Mouse (Mus musculus) gastrocnemius, postnatal 10 days (tissue): Measurements from ENCODE around the gene Slc39a13. TPM values are rescaled to one million over a fixed set of nuclear protein-coding genes. Genes with fewer than 3 reads are reported as not detected.
"Not testable (repeated sequence)": the region's sequence is repeated elsewhere in the genome, so short reads cannot be mapped to it uniquely, and the experiment has no call there.

Experiments
- DNase-seq: peaks from one replicate; pipeline ENCODE4 v3.0.0; 2021; ENCODE audit warnings: mixed read lengths
- total RNA-seq, 2 experiments: library from RNA; stranded (reverse); gene quantifications; 2 replicates each; pipeline ENCODE4 v1.2.3; 2021

The Slc39a13 gene
- total RNA-seq, 2 experiments from 2014 or later: 27.8 to 40.8 TPM

DNA sequence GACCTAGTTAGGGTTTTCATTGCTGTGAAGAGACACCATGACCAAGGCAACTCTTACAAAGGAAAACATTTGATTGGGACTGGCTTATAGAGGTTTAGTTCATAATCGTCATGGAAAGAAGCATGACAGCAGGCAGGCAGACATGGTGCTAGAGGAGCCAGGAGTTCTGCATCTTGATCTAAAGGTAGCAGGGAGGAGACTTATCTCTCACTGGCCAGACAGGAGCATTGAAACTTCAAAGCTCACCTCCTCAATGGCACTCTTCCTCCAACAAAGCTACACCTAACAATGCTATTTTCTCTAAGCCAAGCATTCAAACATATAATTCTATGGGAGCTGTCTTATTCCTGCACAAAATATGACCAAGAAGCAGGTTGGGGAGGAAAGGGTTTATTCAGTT is 43.7 kb downstream of the Slc39a13 start:
- no peak for DNase-seq

DNA sequence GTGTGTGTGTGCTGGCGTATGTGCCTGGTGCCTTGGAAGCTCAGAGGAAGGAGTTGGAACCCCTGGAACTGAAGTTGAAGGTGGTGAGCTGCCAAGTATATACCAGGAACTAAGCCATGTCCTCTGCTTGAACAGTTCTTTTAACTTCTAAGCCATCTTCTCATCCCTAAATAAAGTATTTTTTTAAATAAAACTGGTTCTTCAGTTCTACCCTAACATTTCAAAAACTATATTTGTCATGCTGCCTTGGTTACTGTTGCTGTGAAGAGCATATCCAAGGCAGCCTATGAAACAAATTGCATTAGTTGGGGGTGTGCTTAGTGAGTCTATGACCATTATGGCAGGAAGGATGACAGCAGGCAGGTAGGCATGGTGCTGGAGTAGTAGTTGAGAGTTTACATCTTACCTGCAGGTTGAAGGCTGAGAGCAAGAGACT is 45.1 kb downstream of the Slc39a13 start:
- no peak for DNase-seq

DNA sequence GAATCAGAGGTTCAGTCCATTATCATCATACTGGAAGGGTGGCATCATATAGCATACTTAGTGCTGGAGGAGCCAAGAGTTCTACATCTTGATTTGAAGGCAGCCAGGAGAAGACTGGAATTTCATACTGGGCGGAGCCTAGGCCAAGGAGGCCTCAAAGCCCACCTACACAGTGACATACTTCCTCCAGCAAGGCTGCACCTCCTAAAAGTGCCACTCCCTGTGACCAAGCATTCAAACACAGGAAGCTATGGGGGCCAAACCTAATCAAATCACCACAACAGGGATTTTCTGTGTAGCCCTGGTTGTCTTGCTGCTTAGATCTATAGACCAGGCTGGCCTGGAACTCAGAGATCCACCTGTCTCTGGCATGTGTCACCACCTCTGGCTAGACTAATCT is 46.3 kb downstream of the Slc39a13 start:
- DNase-seq: no peak

DNA sequence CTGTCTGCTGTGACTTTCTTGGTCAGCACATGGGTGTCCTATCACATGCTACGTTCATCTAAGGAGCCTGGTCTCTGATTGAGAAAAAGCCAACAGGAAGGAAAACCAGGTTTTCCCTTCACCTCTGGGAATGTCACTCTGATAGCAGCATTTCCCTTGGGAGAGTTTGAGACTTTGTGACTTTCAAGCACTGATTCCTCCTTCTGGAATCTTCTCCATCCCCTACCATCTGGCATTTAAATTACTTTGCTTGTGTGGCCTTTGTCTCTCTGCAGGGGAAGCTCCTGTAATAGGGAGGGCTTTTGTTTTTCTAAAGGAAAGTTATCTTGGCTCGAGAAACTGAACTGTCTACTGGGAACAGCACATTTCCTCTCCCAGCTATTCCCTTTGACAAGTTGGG is 47.1 kb downstream of the Slc39a13 start:
- DNase-seq: no peak

DNA sequence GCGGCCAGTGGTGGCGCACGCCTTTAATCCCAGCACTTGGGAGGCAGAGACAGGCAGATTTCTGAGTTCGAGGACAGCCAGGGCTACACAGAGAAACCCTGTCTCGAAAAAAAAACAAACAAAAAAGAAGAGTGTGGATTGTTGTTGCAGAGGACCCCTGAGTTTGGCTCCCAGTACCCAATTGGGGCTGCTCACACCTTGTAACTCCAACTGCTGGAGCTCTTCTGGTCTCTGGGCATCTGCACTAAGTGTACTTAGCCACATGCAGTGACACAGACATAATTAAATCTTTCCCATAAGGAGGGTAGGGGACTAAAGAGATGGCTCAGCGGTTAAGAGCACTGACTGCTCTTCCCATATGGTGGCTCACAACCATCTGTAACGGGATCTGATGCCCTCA is 48.0 kb downstream of the Slc39a13 start:
- not testable (repeated sequence) for DNase-seq

DNA sequence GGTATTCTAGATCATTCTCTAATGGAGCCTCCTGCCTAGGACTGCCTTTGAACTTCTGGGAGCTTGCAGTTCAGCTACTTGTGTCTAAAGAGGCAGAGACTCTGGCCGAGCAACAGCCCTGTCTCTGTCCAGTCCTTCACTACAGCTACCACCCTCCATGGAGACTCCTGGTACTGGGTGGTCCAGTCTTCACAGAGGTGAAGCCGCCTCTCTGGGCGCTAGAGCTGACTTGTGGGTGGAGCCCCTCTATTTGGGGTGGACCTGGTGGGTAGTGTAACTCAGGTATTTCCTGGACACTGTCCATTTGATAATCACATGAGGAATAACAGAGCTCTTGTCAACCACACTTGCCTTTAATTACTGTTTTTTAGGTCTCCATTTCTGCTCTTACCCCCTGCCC is 50.3 kb downstream of the Slc39a13 start:
- DNase-seq: no peak

DNA sequence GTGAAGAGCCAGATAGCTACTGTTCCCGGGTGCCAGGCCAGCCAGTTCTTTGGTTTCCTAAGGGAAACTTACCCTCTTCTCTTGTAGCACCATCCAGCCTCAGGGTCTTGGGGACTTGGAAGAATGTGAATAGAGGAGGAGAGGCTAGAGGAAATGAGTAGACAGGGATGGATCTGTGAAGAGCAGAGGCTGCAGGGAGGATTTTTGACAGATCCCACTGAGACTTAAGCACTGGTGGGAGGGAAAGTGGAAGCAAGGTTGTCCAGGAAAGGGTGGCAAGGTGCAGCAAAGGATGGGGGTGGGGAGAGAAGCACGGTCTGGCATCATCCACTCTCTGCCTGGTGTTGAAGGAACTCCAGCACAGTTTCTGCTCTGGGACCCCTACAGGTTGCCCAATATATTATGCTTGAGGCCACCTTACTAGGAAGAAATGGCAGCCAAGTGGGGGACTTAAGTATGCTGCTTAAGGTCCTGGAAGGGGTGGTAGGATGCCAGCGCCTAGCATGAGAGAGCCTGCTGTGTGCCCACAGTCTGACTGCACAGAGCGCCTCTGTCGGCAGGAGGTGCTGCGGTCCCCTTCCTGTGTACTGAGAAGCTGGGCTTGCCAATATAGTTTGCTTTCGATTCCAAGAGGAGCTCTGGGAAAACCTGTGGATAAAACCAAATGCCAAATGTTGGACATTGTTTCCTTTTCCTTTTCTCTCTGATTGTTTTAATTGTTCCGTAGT is 52.0 kb downstream of the Slc39a13 start:
- DNase-seq: peak; percentile 44

DNA sequence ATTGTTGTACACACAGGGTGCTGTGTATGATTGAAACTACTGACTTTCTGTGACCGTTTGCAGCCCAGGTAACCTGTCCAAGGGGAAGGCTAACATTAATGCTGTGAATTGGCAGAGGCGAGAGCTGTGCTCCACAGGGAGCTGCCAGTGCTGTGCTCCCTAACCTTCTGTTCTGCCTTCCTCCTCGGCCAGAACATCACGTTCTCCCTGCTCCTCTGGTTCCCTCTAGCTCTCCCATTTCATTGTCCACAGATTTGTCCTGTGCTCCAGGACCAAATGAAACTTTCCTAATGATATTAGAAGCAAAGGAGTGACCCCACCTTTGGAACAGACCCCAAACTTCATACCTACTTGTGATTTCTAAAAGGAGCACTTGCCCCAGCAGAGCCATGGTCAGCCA is 54.8 kb downstream of the Slc39a13 start:
- DNase-seq: no peak

DNA sequence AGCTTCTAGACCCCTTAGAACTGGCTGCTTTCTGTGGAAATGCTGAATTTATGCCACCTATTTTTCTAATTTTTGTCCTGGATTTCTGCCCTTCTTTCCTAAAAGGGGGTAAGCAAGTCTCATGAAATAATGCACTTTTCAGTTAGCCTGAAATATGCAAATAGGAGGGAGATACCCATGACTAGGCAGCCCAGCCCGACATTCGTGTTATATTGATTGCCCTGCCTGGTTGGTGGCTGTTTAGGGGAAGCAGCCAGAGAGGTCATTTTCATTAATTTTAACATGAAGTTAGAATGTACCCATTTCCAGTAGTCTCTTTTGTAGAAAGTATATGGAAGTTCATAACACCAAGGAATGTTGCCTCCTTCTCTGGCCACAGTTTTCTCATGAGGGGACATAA is 56.3 kb downstream of the Slc39a13 start:
- no peak for DNase-seq

Other genes with a start within 250 kb of the Slc39a13 start
- 100 to 1,000 TPM; 153 to 155 TPM for gene Mtch2, start 223.3 kb downstream of the Slc39a13 start, total RNA-seq
- 1 to 10 TPM; 7.1 to 8.5 TPM for gene C1qtnf4, start 184.6 kb downstream of the Slc39a13 start, total RNA-seq
- gene Kbtbd4, start 165.7 kb downstream of the Slc39a13 start, total RNA-seq: 10 to 100 TPM; 14.9 to 20.1 TPM
- 100 to 1,000 TPM; 406 to 473 TPM for gene Ndufs3, start 165.6 kb downstream of the Slc39a13 start, total RNA-seq
- gene Celf1, start 130.0 kb downstream of the Slc39a13 start, total RNA-seq: 10 to 100 TPM; 54.1 to 61.9 TPM
- 10 to 100 TPM; 32.5 to 32.8 TPM for gene Rapsn, start 34.8 kb downstream of the Slc39a13 start, total RNA-seq
- gene Psmc3, start 16.4 kb downstream of the Slc39a13 start, total RNA-seq: 100 to 1,000 TPM; 336 to 337 TPM
- 1 to 10 TPM; 3.2 to 6.4 TPM for gene Spi1, start 12.0 kb upstream of the Slc39a13 start, total RNA-seq
- under 1 TPM; 0.12 to 0.20 TPM for gene Mybpc3, start 47.7 kb upstream of the Slc39a13 start, total RNA-seq
- gene Madd, start 113.4 kb upstream of the Slc39a13 start, total RNA-seq: 1 to 10 TPM; 5.3 to 6.0 TPM
- 1 to 10 TPM; 3.7 to 4.0 TPM for gene Nr1h3, start 132.4 kb upstream of the Slc39a13 start, total RNA-seq
- 10 to 100 TPM; 13.0 to 17.4 TPM for gene Acp2, start 132.5 kb upstream of the Slc39a13 start, total RNA-seq
- gene Ddb2, start 166.6 kb upstream of the Slc39a13 start, total RNA-seq: 1 to 10 TPM; 4.2 to 7.6 TPM
- 100 to 1,000 TPM; 288 to 337 TPM for gene Pacsin3, start 185.5 kb upstream of the Slc39a13 start, total RNA-seq
- 10 to 100 TPM; 77.1 to 84.3 TPM for gene Arfgap2, start 194.6 kb upstream of the Slc39a13 start, total RNA-seq